Mouse (Mus musculus) ovary, postnatal 10 days (tissue): ENCODE data around the gene Cyp2g1.
"Not testable (repeated sequence)": the region's sequence is repeated elsewhere in the genome, so short reads cannot be mapped to it uniquely, and the experiment has no call there.

ENCODE experiments used
- DNase-seq: peaks from one replicate; pipeline ENCODE4 v3.0.0; 2022; ENCODE audit warnings: low spot score

The Cyp2g1 gene

GRCm38 (mm10) chr7:26808592-26808991 lies at the start of gene Cyp2g1:
TSS of gene Cyp2g1 (plus strand) at chr7:26808892.
- no peak for DNase-seq

- no peak for DNase-seq
These were observed 41.6 kb upstream of the Cyp2g1 start for GRCm38 (mm10) chr7:26767084-26767483.

GRCm38 (mm10) chr7:26769881-26770470 lies 38.7 kb upstream of the Cyp2g1 start:
- no peak for DNase-seq

GRCm38 (mm10) chr7:26772866-26773586 lies 35.7 kb upstream of the Cyp2g1 start:
- no peak for DNase-seq

- DNase-seq, result no peak
These were observed 32.8 kb upstream of the Cyp2g1 start for GRCm38 (mm10) chr7:26775866-26776265.

- DNase-seq, result no peak
These were observed 30.9 kb upstream of the Cyp2g1 start for GRCm38 (mm10) chr7:26777806-26778205.

- no peak for DNase-seq
These were observed 30.2 kb upstream of the Cyp2g1 start for GRCm38 (mm10) chr7:26778474-26778873.

- DNase-seq, result no peak
These were observed 28.8 kb upstream of the Cyp2g1 start for GRCm38 (mm10) chr7:26779799-26780416.

GRCm38 (mm10) chr7:26780510-26780909 lies 28.2 kb upstream of the Cyp2g1 start:
- no peak for DNase-seq

- no peak for DNase-seq
These were observed 27.5 kb upstream of the Cyp2g1 start for GRCm38 (mm10) chr7:26780998-26781766.

GRCm38 (mm10) chr7:26781767-26782131 lies 26.9 kb upstream of the Cyp2g1 start:
- DNase-seq, result no peak

- no peak for DNase-seq
These were observed 25.5 kb upstream of the Cyp2g1 start for GRCm38 (mm10) chr7:26783163-26783562.

- not testable (repeated sequence) for DNase-seq
These were observed 22.7 kb upstream of the Cyp2g1 start for GRCm38 (mm10) chr7:26786013-26786412.

GRCm38 (mm10) chr7:26789984-26790383 lies 18.7 kb upstream of the Cyp2g1 start:
- DNase-seq, result no peak

GRCm38 (mm10) chr7:26800104-26800503 lies 8.6 kb upstream of the Cyp2g1 start:
- no peak for DNase-seq

GRCm38 (mm10) chr7:26800996-26801395 lies 7.7 kb upstream of the Cyp2g1 start:
- no peak for DNase-seq

GRCm38 (mm10) chr7:26831556-26832292 lies 23.0 kb downstream of the Cyp2g1 start:
- DNase-seq, result not testable (repeated sequence)

- not testable (repeated sequence) for DNase-seq
These were observed 24.0 kb downstream of the Cyp2g1 start for GRCm38 (mm10) chr7:26832668-26833067.

GRCm38 (mm10) chr7:26835059-26835458 lies 26.4 kb downstream of the Cyp2g1 start, which contains the start of gene Cyp2a5:
TSS of gene Cyp2a5 (plus strand) at chr7:26835305.
- DNase-seq, result not testable (repeated sequence)

- not testable (repeated sequence) for DNase-seq
These were observed 34.7 kb downstream of the Cyp2g1 start for GRCm38 (mm10) chr7:26843400-26843799.

GRCm38 (mm10) chr7:26850063-26850462 lies 41.4 kb downstream of the Cyp2g1 start:
- not testable (repeated sequence) for DNase-seq
